Mouse (Mus musculus) neural tube, embryonic 12.5 days (tissue): ENCODE data around the gene Slit3. TPM values are rescaled to one million over a fixed set of nuclear protein-coding genes. Genes with fewer than 3 reads are reported as not detected.

Experiments used
- ATAC-seq: fragments of 200-750 bp; cut with Nextera tagmentation; 2 replicates; pipeline ENCODE4 v1.8.0; 2017; ENCODE audit warnings: low read depth, mild to moderate bottlenecking, moderate TSS enrichment, moderate library complexity; ENCODE audit not compliant: low FRiP score
- H3K27ac ChIP-seq: fragments of 300-500 bp; sonication (generic); 2 replicates; pipeline ENCODE4 v1.5.1; 2016
- H3K27me3 ChIP-seq: fragments of 300-500 bp; sonication (generic); replicated peaks from 2 replicates; pipeline ENCODE4 v1.6.1; 2016; ENCODE audit warnings: mild to moderate bottlenecking
- H3K36me3 ChIP-seq: fragments of 300-500 bp; sonication (generic); 2 replicates; pipeline ENCODE4 v1.6.1; 2016; ENCODE audit warnings: mild to moderate bottlenecking
- H3K4me1 ChIP-seq: fragments of 300-500 bp; sonication (generic); 2 replicates; pipeline ENCODE4 v1.6.1; 2016
- H3K4me2 ChIP-seq: fragments of 300-500 bp; sonication (generic); replicated peaks from 2 replicates; pipeline ENCODE4 v1.6.1; 2016; ENCODE audit warnings: mild to moderate bottlenecking
- H3K4me3 ChIP-seq: fragments of 300-500 bp; sonication (generic); 2 replicates; pipeline ENCODE4 v1.5.1; 2016
- H3K9ac ChIP-seq: fragments of 300-500 bp; sonication (generic); 2 replicates; pipeline ENCODE4 v1.6.1; 2016; ENCODE audit warnings: mild to moderate bottlenecking
- H3K9me3 ChIP-seq: fragments of 300-500 bp; sonication (generic); 2 replicates; pipeline ENCODE4 v1.6.1; 2016; ENCODE audit warnings: mild to moderate bottlenecking
- WGBS: fragments of 180-500 bp; shearing (Covaris S2); methylation state at CpG from one replicate; pipeline ENCODE4 v1.1.7; 2016; 5-methylcytosine and 5-hydroxymethylcytosine counted together
- polyA plus RNA-seq: library from polyadenylated mRNA; unstranded; fragments of >200 nt; fragmentation: Nextera tagmentation; extraction: Ambion mirVana; gene quantifications from 2 replicates; pipeline ENCODE4 v1.2.1, GENCODE M21; 2016

Gene Slit3
- polyA plus RNA-seq, 1 experiment from 2014 or later = 65.0 TPM

GRCm38 (mm10) chr11:35210728-35211682, 90.0 kb downstream of the Slit3 start:
- no peak overlapping the region for H3K4me2 ChIP-seq
- 82% methylated on average over 14 of the region's 14 CpGs for WGBS
- H3K27ac ChIP-seq = no peak overlapping the region
- no peak for ATAC-seq
- H3K4me3 ChIP-seq = no peak overlapping the region
- H3K9me3 ChIP-seq = no peaks in the 10 kb centered on the region
- H3K4me1 ChIP-seq = no peaks in the 10 kb centered on the region
- H3K9ac ChIP-seq = no peak overlapping the region
- H3K27me3 ChIP-seq = no peaks in the 10 kb centered on the region
- H3K36me3 ChIP-seq = no peaks in the 10 kb centered on the region

GRCm38 (mm10) chr11:35224025-35224424, 103.0 kb downstream of the Slit3 start:
- H3K27ac ChIP-seq = no peak overlapping the region
- no peaks in the 10 kb centered on the region for H3K9me3 ChIP-seq
- H3K4me2 ChIP-seq = no peak overlapping the region
- H3K27me3 ChIP-seq = 0 out of 2 replicates have a peak, but pooled peaks cover 7% of the 10 kb centered on the region
- 23% methylated on average over 4 of the region's 4 CpGs for WGBS
- no peak for ATAC-seq
- H3K36me3 ChIP-seq = no peaks in the 10 kb centered on the region
- no peak overlapping the region for H3K9ac ChIP-seq
- H3K4me1 ChIP-seq = no peaks in the 10 kb centered on the region
- H3K4me3 ChIP-seq = no peak overlapping the region

GRCm38 (mm10) chr11:35231361-35232090, 110.5 kb downstream of the Slit3 start:
- H3K9me3 ChIP-seq = no peaks in the 10 kb centered on the region
- no peak overlapping the region for H3K9ac ChIP-seq
- no peaks in the 10 kb centered on the region for H3K4me1 ChIP-seq
- H3K27me3 ChIP-seq = no peaks in the 10 kb centered on the region
- 89% methylated on average over 10 of the region's 10 CpGs for WGBS
- H3K27ac ChIP-seq = no peak overlapping the region
- H3K4me2 ChIP-seq = no peak overlapping the region
- H3K36me3 ChIP-seq = no peaks in the 10 kb centered on the region
- no peak for ATAC-seq
- H3K4me3 ChIP-seq = no peak overlapping the region

- Histone ChIP-seq H3K4me1 (no peaks in the 10 kb centered on the region), H3K4me2 (no peak overlapping the region), H3K9me3 (no peaks in the 10 kb centered on the region), H3K27me3 (no peaks in the 10 kb centered on the region), H3K27ac (no peak overlapping the region), H3K4me3 (no peak overlapping the region), H3K9ac (no peak overlapping the region), H3K36me3 (no peaks in the 10 kb centered on the region)
- ATAC-seq = no peak
- 86% methylated on average over 4 of the region's 4 CpGs for WGBS
Measured at GRCm38 (mm10) chr11:35232321-35232720, 111.3 kb downstream of the Slit3 start.

- H3K4me3 ChIP-seq = no peak overlapping the region
- H3K4me1 ChIP-seq = no peaks in the 10 kb centered on the region
- H3K9me3 ChIP-seq = no peaks in the 10 kb centered on the region
- H3K4me2 ChIP-seq = no peak overlapping the region
- no peaks in the 10 kb centered on the region for H3K36me3 ChIP-seq
- WGBS = 93% methylated on average over 7 of the region's 7 CpGs
- H3K9ac ChIP-seq = no peak overlapping the region
- no peaks in the 10 kb centered on the region; the same call in 1 of the 2 replicates for H3K27me3 ChIP-seq
- no peak overlapping the region for H3K27ac ChIP-seq
- ATAC-seq = no peak
Measured at GRCm38 (mm10) chr11:35241379-35241778, 120.4 kb downstream of the Slit3 start.

- Histone ChIP-seq H3K36me3 (no peaks in the 10 kb centered on the region), H3K9ac (no peak overlapping the region), H3K4me2 (no peak overlapping the region), H3K27ac (no peak overlapping the region), H3K4me3 (no peak overlapping the region), H3K4me1 (no peaks in the 10 kb centered on the region), H3K9me3 (no peaks in the 10 kb centered on the region), H3K27me3 (no peaks in the 10 kb centered on the region; the same call in 1 of the 2 replicates)
- ATAC-seq = no peak
- 81% methylated on average over 9 of the region's 9 CpGs for WGBS
Measured at GRCm38 (mm10) chr11:35243597-35243996, 122.6 kb downstream of the Slit3 start.

GRCm38 (mm10) chr11:35244526-35244925, 123.5 kb downstream of the Slit3 start:
- H3K36me3 ChIP-seq = no peaks in the 10 kb centered on the region
- H3K27me3 ChIP-seq = no peaks in the 10 kb centered on the region; the same call in 1 of the 2 replicates
- no peaks in the 10 kb centered on the region for H3K4me1 ChIP-seq
- ATAC-seq = no peak
- H3K4me2 ChIP-seq = no peak overlapping the region
- no peak overlapping the region for H3K27ac ChIP-seq
- no peaks in the 10 kb centered on the region for H3K9me3 ChIP-seq
- 95% methylated on average over 7 of the region's 7 CpGs for WGBS
- H3K4me3 ChIP-seq = no peak overlapping the region
- H3K9ac ChIP-seq = no peak overlapping the region

- 72% methylated on average over 3 of the region's 3 CpGs for WGBS
- ATAC-seq = no peak
- no peak overlapping the region for H3K27ac ChIP-seq
Measured at GRCm38 (mm10) chr11:35246623-35247022, 125.6 kb downstream of the Slit3 start.

GRCm38 (mm10) chr11:35248088-35248487, 127.1 kb downstream of the Slit3 start:
- no peak overlapping the region for H3K4me2 ChIP-seq
- H3K4me1 ChIP-seq = peaks cover 11% of the 10 kb centered on the region; the same call in 1 of the 2 replicates
- H3K27me3 ChIP-seq = no peaks in the 10 kb centered on the region; the same call in 1 of the 2 replicates
- H3K36me3 ChIP-seq = no peaks in the 10 kb centered on the region
- no peak for ATAC-seq
- no peak overlapping the region for H3K9ac ChIP-seq
- H3K27ac ChIP-seq = no peak overlapping the region
- H3K4me3 ChIP-seq = no peak overlapping the region
- 79% methylated on average over 5 of the region's 5 CpGs for WGBS
- no peaks in the 10 kb centered on the region for H3K9me3 ChIP-seq

More at GRCm38 (mm10) chr11:35246623-35247022, 125.6 kb downstream of the Slit3 start:
- Histone ChIP-seq H3K9ac (no peak overlapping the region), H3K4me2 (no peak overlapping the region), H3K4me1 (peaks cover 10% of the 10 kb centered on the region; the same call in 1 of the 2 replicates), H3K36me3 (no peaks in the 10 kb centered on the region), H3K4me3 (no peak overlapping the region), H3K9me3 (no peaks in the 10 kb centered on the region), H3K27me3 (no peaks in the 10 kb centered on the region; the same call in 1 of the 2 replicates)

- no peak overlapping the region for H3K27ac ChIP-seq
- no peak overlapping the region for H3K4me3 ChIP-seq
- no peak overlapping the region for H3K9ac ChIP-seq
- H3K9me3 ChIP-seq = no peaks in the 10 kb centered on the region
- H3K4me1 ChIP-seq = peaks cover 11% of the 10 kb centered on the region; the same call in 1 of the 2 replicates
- H3K36me3 ChIP-seq = no peaks in the 10 kb centered on the region
- no peak overlapping the region for H3K4me2 ChIP-seq
- 19% methylated on average over 4 of the region's 4 CpGs for WGBS
- peak; percentile 66 for ATAC-seq
- no peaks in the 10 kb centered on the region; the same call in 1 of the 2 replicates for H3K27me3 ChIP-seq
Measured at GRCm38 (mm10) chr11:35250871-35251418, 129.9 kb downstream of the Slit3 start.

GRCm38 (mm10) chr11:35251910-35252309, 130.9 kb downstream of the Slit3 start:
- Histone ChIP-seq H3K9me3 (no peaks in the 10 kb centered on the region), H3K4me3 (no peak overlapping the region), H3K36me3 (no peaks in the 10 kb centered on the region), H3K27me3 (no peaks in the 10 kb centered on the region; the same call in 1 of the 2 replicates), H3K4me2 (no peak overlapping the region), H3K9ac (no peak overlapping the region), H3K4me1 (peaks cover 11% of the 10 kb centered on the region; the same call in 1 of the 2 replicates), H3K27ac (no peak overlapping the region)
- 91% methylated on average over 4 of the region's 4 CpGs for WGBS
- ATAC-seq = no peak

- H3K36me3 ChIP-seq = no peaks in the 10 kb centered on the region
- H3K9ac ChIP-seq = no peak overlapping the region
- no peak overlapping the region for H3K4me3 ChIP-seq
- no peaks in the 10 kb centered on the region for H3K27me3 ChIP-seq
- WGBS = 77% methylated on average over 6 of the region's 6 CpGs
- no peak overlapping the region for H3K4me2 ChIP-seq
- H3K4me1 ChIP-seq = no peaks in the 10 kb centered on the region
- no peak overlapping the region for H3K27ac ChIP-seq
- no peak for ATAC-seq
- no peaks in the 10 kb centered on the region for H3K9me3 ChIP-seq
Measured at GRCm38 (mm10) chr11:35257351-35257750, 136.3 kb downstream of the Slit3 start.
